ENCODE assay signal across 16 mouse cellular contexts in the genomic region with DNA sequence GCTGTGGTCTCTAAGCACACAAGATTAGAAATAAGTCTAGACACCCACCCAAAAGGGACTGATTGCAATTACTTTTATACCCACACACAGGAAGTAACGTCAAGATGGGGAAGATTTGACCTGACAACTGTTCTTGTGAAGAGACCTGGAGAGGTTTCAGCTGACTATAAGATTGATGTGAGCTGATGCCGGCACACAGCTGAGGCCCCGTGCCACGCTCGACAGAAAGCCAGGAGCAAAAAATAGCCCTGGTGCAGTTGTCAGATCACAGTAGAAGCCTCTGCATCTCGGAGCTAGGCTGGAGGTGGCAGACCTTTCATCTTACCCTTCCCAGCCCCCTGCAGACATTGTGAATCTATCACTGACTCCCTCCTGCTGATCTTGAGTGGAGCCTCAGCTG.
DNase-seq lines count a peak whose midpoint lies in the region; ATAC-seq lines count a peak whose summit lies in the region.
"Had no signal": no experiment of that assay in that cellular context is flagged by ENCODE, and none has a peak within 500 bp of the region (broad histone marks: within the 10 kb centered on the region; RNA-seq: fewer than 3 reads in every experiment).

No protein-coding gene starts in this region.

- 70% methylated on average over 6 of the region's 6 CpGs for WGBS in forebrain, embryonic 14.5 days
- WGBS in forebrain, embryonic 16.5 days = 60% methylated on average over 6 of the region's 6 CpGs
- WGBS in hindbrain, embryonic 10.5 days = 55% methylated on average over 6 of the region's 6 CpGs
- WGBS in hindbrain, embryonic 16.5 days = 26% methylated on average over 6 of the region's 6 CpGs

- H3K4me1 ChIP-seq in forebrain, embryonic 14.5 days (ENCODE audit: control insufficient read depth, insufficient read depth, low read length) = peaks cover 16% of the 10 kb centered on the region
- H3K4me1 ChIP-seq in forebrain, embryonic 16.5 days (replicated peaks; ENCODE audit: control insufficient read depth, insufficient read depth, low read length) = peaks cover 12% of the 10 kb centered on the region
- H3K4me1 ChIP-seq in hindbrain, embryonic 10.5 days (replicated peaks) = peaks cover 50% of the 10 kb centered on the region
- H3K4me1 ChIP-seq in hindbrain, embryonic 16.5 days (ENCODE audit: control insufficient read depth, insufficient read depth, low read depth, low read length) = peaks cover 40% of the 10 kb centered on the region

- no peak overlapping the region; the same call in 1 of the 2 replicates for H3K27ac ChIP-seq in forebrain, embryonic 14.5 days (ENCODE audit: low read depth, low read length)
- no peak overlapping the region for H3K27ac ChIP-seq in forebrain, embryonic 16.5 days (ENCODE audit: low read length)
- peak overlapping the region; percentile 9; the same call in 1 of the 2 replicates for H3K27ac ChIP-seq in hindbrain, embryonic 10.5 days
- H3K27ac ChIP-seq in hindbrain, embryonic 16.5 days (ENCODE audit: low read depth, low read length) = no peak overlapping the region

- ATAC-seq in forebrain, embryonic 14.5 days = no peak
- no peak for ATAC-seq in forebrain, embryonic 16.5 days
- ATAC-seq in hindbrain, embryonic 16.5 days = no peak
- ATAC-seq: forebrain, postnatal 0 days; liver, postnatal 0 days had no signal

- H3K27me3 ChIP-seq in forebrain, embryonic 14.5 days (replicated peaks; ENCODE audit: control insufficient read depth, insufficient read depth, low read length) = no peaks in the 10 kb centered on the region
- no peaks in the 10 kb centered on the region for H3K27me3 ChIP-seq in forebrain, embryonic 16.5 days (replicated peaks; ENCODE audit: control insufficient read depth, insufficient read depth, low read length)
- no peaks in the 10 kb centered on the region for H3K27me3 ChIP-seq in hindbrain, embryonic 10.5 days (ENCODE audit: insufficient read depth, poor library complexity, severe bottlenecking)
- no peaks in the 10 kb centered on the region for H3K27me3 ChIP-seq in hindbrain, embryonic 16.5 days (replicated peaks; ENCODE audit: control insufficient read depth, insufficient read depth, low read length)
- H3K27me3 ChIP-seq: limb, embryonic 13.5 days had no signal

- H3K4me2 ChIP-seq in forebrain, embryonic 14.5 days (ENCODE audit: low read length) = no peak overlapping the region
- no peak overlapping the region for H3K4me2 ChIP-seq in forebrain, embryonic 16.5 days (ENCODE audit: low read length)
- H3K4me2 ChIP-seq in hindbrain, embryonic 16.5 days (ENCODE audit: low read length) = no peak overlapping the region
- H3K4me2 ChIP-seq: limb, embryonic 13.5 days had no signal

- DNase-seq in forebrain, embryonic 14.5 days (ENCODE audit: low spot score) = no peak
- no peak for DNase-seq in hindbrain, embryonic 10.5 days (ENCODE audit: low spot score)
- peak; percentile 76 for DNase-seq in gastrocnemius, postnatal 25 days
- DNase-seq in skeletal muscle tissue, adult 2 months (ENCODE audit: low read depth, low spot score) = peak; percentile 85
- no peak for DNase-seq in natural killer cell, adult 2 months (ENCODE audit: low spot score in 2 of 2)
- no peak for DNase-seq in T-cell, adult 2 months (ENCODE audit: low spot score)
- DNase-seq: cerebellum, adult 11-12 months; forebrain, postnatal 0 days; kidney, adult 11 months; kidney, postnatal 25 days; layer of hippocampus, postnatal 36 days; liver, postnatal 0 days; right cerebral cortex, postnatal 14 days had no signal

- H3K4me3 ChIP-seq in forebrain, embryonic 14.5 days (ENCODE audit: low read depth, low read length) = no peak overlapping the region
- no peak overlapping the region for H3K4me3 ChIP-seq in forebrain, embryonic 16.5 days (replicated peaks; ENCODE audit: low read length)
- H3K4me3 ChIP-seq in hindbrain, embryonic 10.5 days = no peak overlapping the region
- H3K4me3 ChIP-seq in hindbrain, embryonic 16.5 days (ENCODE audit: low read length) = no peak overlapping the region
- H3K4me3 ChIP-seq: limb, embryonic 13.5 days had no signal

- H3K36me3 ChIP-seq in forebrain, embryonic 14.5 days (ENCODE audit: control insufficient read depth, insufficient read depth, low read length) = peaks cover 11% of the 10 kb centered on the region
- no peaks in the 10 kb centered on the region for H3K36me3 ChIP-seq in forebrain, embryonic 16.5 days (ENCODE audit: control insufficient read depth, insufficient read depth)
- H3K36me3 ChIP-seq in hindbrain, embryonic 10.5 days = peaks cover 10% of the 10 kb centered on the region
- H3K36me3 ChIP-seq in hindbrain, embryonic 16.5 days (ENCODE audit: control insufficient read depth, insufficient read depth, low read length) = 0 out of 2 replicates have a peak, but pooled peaks cover 2% of the 10 kb centered on the region

- no peaks in the 10 kb centered on the region for H3K9me3 ChIP-seq in forebrain, embryonic 14.5 days (replicated peaks; ENCODE audit: control insufficient read depth, low read length)
- no peaks in the 10 kb centered on the region for H3K9me3 ChIP-seq in forebrain, embryonic 16.5 days (ENCODE audit: control insufficient read depth, low read length)
- no peaks in the 10 kb centered on the region for H3K9me3 ChIP-seq in hindbrain, embryonic 10.5 days
- no peaks in the 10 kb centered on the region for H3K9me3 ChIP-seq in hindbrain, embryonic 16.5 days (ENCODE audit: control insufficient read depth, low read length)
- H3K9me3 ChIP-seq: limb, embryonic 13.5 days had no signal

- H3K9ac ChIP-seq in forebrain, embryonic 14.5 days (ENCODE audit: low read length) = 0 out of 2 replicates have a peak overlapping the region, but pooled peaks have one; percentile 13
- H3K9ac ChIP-seq in forebrain, embryonic 16.5 days (replicated peaks; ENCODE audit: low read depth, low read length) = no peak overlapping the region
- no peak overlapping the region; the same call in 1 of the 2 replicates for H3K9ac ChIP-seq in hindbrain, embryonic 16.5 days (ENCODE audit: low read depth, low read length)
- H3K9ac ChIP-seq: forebrain, postnatal 0 days; limb, embryonic 13.5 days; liver, postnatal 0 days had no signal

Comparison
In these comparisons a context has a peak if more than half of its experiments do, and no peak if none do; other contexts are left out.
1. DNase-seq: peak in gastrocnemius, postnatal 25 days (single experiment) and skeletal muscle tissue, adult 2 months (single experiment); none in forebrain, embryonic 14.5 days (single experiment), hindbrain, embryonic 10.5 days (single experiment), natural killer cell, adult 2 months (0 of 2) and T-cell, adult 2 months (single experiment).